Mouse (Mus musculus): ENCODE measurements at regions not wholly inside any gene's neighbourhood (a gene's known extent, or its start where the extent isn't known, plus 50 kb on each side); places are given as distances from the start of the nearest gene placed in this dataset.

DNA sequence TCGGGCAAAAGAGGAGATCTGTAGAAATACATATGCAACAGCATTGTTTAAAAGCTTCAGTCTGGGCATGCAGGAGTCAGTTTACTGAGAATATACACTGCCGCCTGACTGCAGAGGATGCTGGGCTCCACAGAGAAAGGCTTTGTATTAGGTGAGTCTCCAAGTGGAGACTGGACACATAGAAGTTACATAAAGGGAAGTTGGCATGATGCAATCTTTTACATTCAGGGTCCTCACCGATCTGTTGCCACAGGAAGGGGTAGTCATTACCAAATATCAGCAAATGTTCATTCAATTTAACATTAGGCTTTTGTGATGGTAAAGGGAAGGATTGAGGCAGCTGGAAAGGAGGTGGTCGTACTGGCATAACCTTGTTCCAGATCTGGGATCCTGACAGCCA lies 89.7 kb upstream of the Arntl start:
- DNase-seq = no peak

- peak; percentile 54 for DNase-seq
Observed at GRCm38 (mm10) chr7:113121911-113122319, 85.3 kb upstream of the Arntl start.

DNA sequence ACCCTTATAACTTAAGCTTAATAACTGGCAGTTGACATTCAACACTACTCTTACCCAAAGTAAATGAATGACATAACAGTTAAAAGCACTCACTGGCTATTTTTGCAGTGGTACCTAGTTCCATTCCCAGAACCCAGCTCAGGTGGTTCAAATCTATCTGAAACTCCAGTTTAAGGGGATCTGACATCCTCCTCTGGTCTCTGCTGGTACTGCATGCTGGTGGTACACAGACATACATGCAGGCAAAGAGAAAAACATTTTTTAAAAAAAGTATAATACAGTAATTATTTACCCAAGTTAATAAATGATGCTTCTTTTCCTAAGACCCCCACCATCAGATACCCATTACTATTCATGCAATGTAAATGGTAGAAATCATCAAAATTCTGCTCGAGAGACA lies 81.3 kb upstream of the Arntl start:
- DNase-seq = no peak

- DNase-seq = no peak
Observed at GRCm38 (mm10) chr7:113130552-113130951, 76.7 kb upstream of the Arntl start.

- DNase-seq = peak; percentile 86
Observed at GRCm38 (mm10) chr7:113131945-113132538, 75.2 kb upstream of the Arntl start.

GRCm38 (mm10) chr7:113133891-113134290 lies 73.4 kb upstream of the Arntl start:
- no peak for DNase-seq

DNA sequence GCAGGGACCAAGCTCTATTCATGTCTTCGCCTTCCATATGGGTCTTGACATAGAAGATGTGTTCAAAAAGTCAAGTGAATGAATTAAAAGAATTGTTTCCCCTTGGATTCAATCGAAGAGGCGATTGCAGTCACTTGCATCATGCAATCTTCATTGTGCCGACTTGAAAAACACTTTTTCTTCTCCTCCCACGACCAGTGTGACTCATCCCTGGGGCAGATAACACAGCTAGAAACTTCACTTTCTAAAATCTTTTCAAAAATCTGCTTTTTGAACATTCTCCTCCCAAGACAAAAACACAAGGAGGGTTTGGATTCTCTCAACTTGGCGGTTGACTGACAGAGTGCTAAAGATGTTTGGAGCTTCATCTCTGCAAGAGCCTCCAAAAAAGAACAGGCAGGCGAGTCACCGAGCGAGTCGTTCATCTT lies 67.2 kb upstream of the Arntl start:
- no peak for DNase-seq

GRCm38 (mm10) chr7:113141846-113142683 lies 65.2 kb upstream of the Arntl start:
- no peak for DNase-seq

- peak; percentile 86 for DNase-seq
Observed at GRCm38 (mm10) chr7:113143552-113143951, 63.7 kb upstream of the Arntl start.

DNA sequence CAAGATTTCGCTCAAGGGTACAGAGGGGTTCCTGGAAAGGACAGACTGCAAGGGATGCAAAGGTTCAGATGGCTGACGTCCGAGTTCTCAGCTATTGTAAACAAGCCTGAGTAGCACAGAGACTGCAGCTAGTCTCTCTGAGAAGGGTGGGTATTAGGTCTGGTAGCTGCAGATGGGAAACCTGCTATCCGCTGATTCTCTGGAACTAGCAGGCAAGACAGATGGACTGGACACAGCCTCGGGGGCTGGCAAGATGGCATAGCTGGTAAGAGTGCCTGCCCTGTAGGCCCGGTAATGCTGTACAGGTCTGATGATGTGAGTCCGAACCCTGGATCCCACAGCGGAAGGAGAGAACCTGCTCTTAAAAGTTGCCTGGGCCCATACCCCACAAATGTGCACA lies 62.2 kb upstream of the Arntl start:
- no peak for DNase-seq

DNA sequence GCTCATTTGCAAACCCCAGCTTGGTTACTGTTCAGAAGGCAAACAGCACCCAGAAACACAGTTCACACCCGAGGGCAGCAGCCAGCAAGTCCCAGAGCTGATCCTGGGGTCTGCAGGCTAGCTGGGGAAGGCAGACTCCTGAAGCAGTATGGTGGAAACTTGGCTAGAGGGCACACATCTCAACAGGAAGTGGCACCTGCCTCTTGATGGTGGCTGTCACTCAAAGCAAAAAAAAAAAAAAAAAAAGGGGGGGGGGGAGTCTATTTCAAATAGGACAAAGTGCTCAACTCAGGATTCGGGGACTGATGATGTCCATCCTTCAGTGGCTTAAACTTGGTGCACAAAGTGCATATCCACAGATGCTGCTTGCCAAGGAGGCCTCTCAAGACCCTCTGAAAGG lies 61.2 kb upstream of the Arntl start:
- no peak for DNase-seq

GRCm38 (mm10) chr7:113146526-113146925 lies 60.7 kb upstream of the Arntl start:
- no peak for DNase-seq

- DNase-seq = no peak
Observed at GRCm38 (mm10) chr7:113147391-113148332, 59.6 kb upstream of the Arntl start.

GRCm38 (mm10) chr7:113148700-113149099 lies 58.6 kb upstream of the Arntl start:
- DNase-seq = no peak

GRCm38 (mm10) chr7:113149966-113150470 lies 57.2 kb upstream of the Arntl start:
- DNase-seq = no peak

DNA sequence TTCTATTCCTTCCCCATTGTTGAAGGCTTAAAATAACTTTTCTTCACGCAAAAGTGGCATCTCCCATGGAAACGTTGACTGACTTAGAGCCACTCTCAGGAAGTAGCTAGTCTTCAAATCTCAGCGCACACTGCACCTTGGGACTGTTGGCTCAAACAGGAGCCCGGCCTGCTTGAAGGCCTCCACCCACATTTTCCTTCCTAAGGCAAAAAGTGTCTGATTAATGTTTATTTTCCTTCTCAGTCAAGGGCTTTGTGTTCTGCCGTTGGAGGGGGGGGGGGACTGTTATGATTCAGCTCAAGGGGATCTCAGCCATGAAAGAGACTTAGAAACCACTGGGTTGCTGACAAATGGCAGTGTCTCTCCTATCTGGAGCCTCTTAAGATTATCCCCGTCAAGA lies 56.5 kb upstream of the Arntl start:
- peak; percentile 48 for DNase-seq

DNA sequence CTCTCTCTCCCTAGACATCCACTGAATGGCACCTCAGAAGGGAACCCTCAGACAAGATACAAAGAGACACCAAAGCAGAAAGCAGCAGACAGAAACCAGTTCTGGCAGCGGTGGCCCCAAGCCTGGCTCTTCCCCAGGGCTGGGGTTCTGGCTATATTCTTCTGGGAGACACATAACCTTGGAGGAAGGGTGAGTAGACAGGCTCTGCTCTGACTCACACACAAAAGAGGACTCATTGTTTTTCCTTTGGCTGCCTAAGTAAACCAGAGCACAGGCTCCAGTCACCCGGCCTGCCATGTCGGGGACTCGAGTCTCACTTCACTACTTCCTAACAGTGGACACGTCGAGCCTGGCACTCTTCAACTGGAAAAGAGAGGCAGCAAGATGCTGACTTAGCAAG lies 55.8 kb upstream of the Arntl start:
- DNase-seq = peak; percentile 14

DNA sequence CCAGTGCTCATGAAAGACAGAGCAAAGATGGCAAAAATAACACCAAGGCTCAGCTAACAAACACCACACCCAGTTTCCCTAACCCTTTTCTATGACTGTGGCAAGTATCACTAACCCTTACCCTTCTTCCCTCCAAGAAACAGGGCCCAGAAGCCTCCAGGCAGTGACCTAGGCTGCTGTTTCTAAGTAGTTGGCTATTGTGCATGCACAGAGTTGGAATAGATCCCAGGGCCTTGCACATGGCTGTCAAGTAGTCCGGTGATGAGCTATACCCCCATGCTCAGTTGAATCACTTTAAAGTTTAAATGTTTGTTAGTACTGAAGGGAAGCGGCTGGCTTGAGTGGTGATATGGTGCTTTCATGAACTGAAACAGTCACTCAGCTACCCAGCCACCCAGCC lies 53.9 kb upstream of the Arntl start:
- no peak for DNase-seq

DNA sequence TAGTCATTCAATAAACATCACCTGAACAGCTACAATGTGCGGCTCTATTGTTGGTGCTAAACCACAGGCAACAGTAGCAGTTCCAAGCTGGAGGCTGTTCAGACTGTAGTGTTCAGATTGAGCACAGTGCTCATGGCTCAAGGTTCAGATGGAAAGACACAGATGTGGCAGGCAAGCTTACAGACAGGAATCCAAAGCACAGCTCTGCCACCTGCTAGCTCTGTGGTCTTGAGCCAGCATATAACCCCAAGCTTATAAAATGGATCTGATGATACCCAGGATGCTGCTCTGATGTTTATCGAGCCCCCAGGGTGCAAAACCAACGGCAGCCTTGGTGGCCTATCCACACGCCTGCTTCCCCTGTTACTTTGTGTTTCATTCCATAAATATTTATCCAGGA lies 53.2 kb upstream of the Arntl start:
- DNase-seq = no peak

GRCm38 (mm10) chr7:113156366-113156765 lies 50.9 kb upstream of the Arntl start:
- no peak for DNase-seq

DNA sequence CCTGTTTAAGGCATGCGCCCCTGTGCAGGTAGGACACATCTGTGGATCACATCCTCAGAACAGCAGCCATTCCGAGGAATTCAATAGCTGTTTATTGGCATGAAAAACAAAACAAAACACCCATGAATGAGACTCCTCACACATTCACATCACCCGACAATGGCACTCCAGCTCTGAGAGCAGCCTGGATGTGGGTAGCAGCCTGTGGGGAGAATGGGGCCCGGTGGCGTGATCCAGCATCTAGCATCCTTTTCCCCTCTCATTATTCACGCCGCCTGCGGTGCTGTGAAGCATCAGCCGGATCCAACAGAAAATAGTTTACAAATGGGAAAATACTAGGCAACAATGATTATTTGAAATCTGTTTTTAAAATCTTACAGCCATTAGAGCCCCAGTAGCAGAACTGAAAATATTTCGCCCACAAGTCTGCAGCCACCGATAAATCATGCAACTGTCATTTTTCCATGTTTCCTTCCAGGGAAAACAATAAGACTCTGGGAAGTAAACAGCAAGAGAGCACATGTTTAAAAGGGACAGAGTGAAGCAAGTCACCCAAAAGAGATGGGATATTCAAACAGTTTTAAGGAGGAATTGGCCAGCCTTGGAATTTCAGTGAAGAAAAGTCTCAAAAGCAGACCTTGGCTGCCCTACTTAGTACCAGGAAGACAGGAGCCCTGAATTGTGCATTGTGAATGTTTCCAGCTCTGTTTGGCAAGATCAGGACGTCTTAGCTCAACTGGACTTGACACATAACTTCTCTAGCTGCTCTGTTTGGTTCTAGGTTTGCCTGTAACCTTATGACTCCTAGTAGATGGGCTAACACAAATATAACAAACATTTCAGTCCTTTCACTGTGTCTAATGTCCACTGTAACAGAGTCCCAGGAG lies 50.2 kb upstream of the Arntl start:
- peak; percentile 65 for DNase-seq

Measured in kidney, postnatal 14 days (tissue).